Mouse (Mus musculus): Measurements from ENCODE around the gene Gimap9. TPM values are rescaled to one million over a fixed set of nuclear protein-coding genes. Genes with fewer than 3 reads are reported as not detected.

Gene Gimap9
- polyA plus RNA-seq, 1 experiment from 2014 or later, result 14.2 TPM

GRCm38 (mm10) chr6:48647611-48648010, 28.3 kb upstream of the Gimap9 start:
- H3K27ac ChIP-seq (ENCODE audit: low read length), result 0 out of 2 replicates have a peak overlapping the region, but pooled peaks have one; percentile 11
- H3K9me3 ChIP-seq (ENCODE audit: low read length), result no peaks in the 10 kb centered on the region
- peak; percentile 48 for ATAC-seq
- peak overlapping the region; percentile 8; the same call in 1 of the 2 replicates for H3K4me3 ChIP-seq (ENCODE audit: low read depth, low read length)
- no peaks in the 10 kb centered on the region for H3K36me3 ChIP-seq (ENCODE audit: insufficient read depth, low read length)
- TF ChIP-seq CTCF (IDR thresholded peaks at IDR 0.05) (no peak), EP300 (IDR thresholded peaks at IDR 0.05) (no peak)
- H3K4me1 ChIP-seq (ENCODE audit: insufficient read depth, low read depth, low read length), result no peaks in the 10 kb centered on the region
- 65% methylated on average over 2 of the region's 2 CpGs for WGBS
- H3K4me2 ChIP-seq (replicated peaks; ENCODE audit: low read depth, low read length), result peak overlapping the region; percentile 22; the same call in 1 of the 2 replicates
- peak; percentile 15 for DNase-seq (ENCODE audit: low spot score)
- no peak overlapping the region for H3K9ac ChIP-seq (replicated peaks; ENCODE audit: low read depth)
- H3K27me3 ChIP-seq (replicated peaks; ENCODE audit: insufficient read depth, low read length), result no peaks in the 10 kb centered on the region

DNA sequence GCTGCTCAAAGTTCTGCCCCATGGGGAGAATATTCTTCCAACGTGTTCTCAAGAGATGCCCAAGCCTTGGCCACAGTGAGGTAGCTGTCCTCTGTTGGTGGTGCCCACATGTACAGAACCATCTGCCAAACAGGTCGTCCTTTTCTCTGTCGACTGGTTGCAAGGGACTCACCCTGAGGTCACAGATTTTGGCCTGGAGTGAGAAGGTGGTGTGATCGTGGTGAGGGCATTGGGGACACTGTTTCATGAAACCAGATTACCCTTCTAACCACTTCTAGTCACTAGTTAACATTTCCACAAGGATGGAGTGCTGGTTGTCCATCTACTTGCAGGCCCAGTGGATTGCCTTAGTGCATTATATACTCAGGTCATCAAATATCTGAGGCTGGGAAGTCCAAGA, 27.1 kb upstream of the Gimap9 start:
- Histone ChIP-seq H3K9me3 (ENCODE audit: low read length) (no peaks in the 10 kb centered on the region), H3K9ac (replicated peaks; ENCODE audit: low read depth) (no peak overlapping the region), H3K27ac (ENCODE audit: low read length) (no peak overlapping the region), H3K4me3 (ENCODE audit: low read depth, low read length) (no peak overlapping the region), H3K4me2 (replicated peaks; ENCODE audit: low read depth, low read length) (no peak overlapping the region), H3K36me3 (ENCODE audit: insufficient read depth, low read length) (no peaks in the 10 kb centered on the region), H3K27me3 (replicated peaks; ENCODE audit: insufficient read depth, low read length) (no peaks in the 10 kb centered on the region), H3K4me1 (ENCODE audit: insufficient read depth, low read depth, low read length) (no peaks in the 10 kb centered on the region)
- TF ChIP-seq CTCF (IDR thresholded peaks at IDR 0.05), result no peak
- no peak for TF ChIP-seq EP300 (IDR thresholded peaks at IDR 0.05)
- no peak for ATAC-seq
- WGBS, result 88% methylated on average over 4 of the region's 4 CpGs
- DNase-seq (ENCODE audit: low spot score), result no peak

DNA sequence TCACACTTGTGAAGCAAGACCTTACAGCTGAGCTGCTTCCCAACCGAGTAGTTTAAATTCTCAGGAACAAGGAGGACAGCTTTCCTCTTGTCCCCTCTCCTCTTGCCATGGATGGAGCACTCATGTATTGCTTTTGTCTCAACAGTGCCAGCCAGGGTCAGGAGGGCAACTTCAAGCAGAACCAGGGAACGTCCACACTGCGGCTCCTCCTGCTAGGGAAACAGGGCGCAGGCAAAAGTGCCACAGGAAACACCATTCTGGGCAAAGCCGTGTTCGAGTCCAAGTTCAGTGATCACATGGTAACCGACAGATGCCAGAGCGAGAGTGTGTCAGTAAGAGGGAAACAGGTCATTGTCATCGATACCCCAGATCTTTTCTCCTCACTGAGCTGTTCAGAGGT, 25.9 kb upstream of the Gimap9 start:
- WGBS, result 86% methylated on average over 9 of the region's 9 CpGs
- no peak overlapping the region for H3K9ac ChIP-seq (replicated peaks; ENCODE audit: low read depth)
- H3K4me3 ChIP-seq (ENCODE audit: low read depth, low read length), result no peak overlapping the region
- no peaks in the 10 kb centered on the region for H3K4me1 ChIP-seq (ENCODE audit: insufficient read depth, low read depth, low read length)
- TF ChIP-seq CTCF (IDR thresholded peaks at IDR 0.05) (no peak), EP300 (IDR thresholded peaks at IDR 0.05) (no peak)
- no peak overlapping the region for H3K27ac ChIP-seq (ENCODE audit: low read length)
- no peak overlapping the region for H3K4me2 ChIP-seq (replicated peaks; ENCODE audit: low read depth, low read length)
- no peaks in the 10 kb centered on the region for H3K27me3 ChIP-seq (replicated peaks; ENCODE audit: insufficient read depth, low read length)
- no peaks in the 10 kb centered on the region for H3K9me3 ChIP-seq (ENCODE audit: low read length)
- ATAC-seq (no peak), DNase-seq (ENCODE audit: low spot score) (no peak)
- H3K36me3 ChIP-seq (ENCODE audit: insufficient read depth, low read length), result no peaks in the 10 kb centered on the region

GRCm38 (mm10) chr6:48658721-48659120, 17.2 kb upstream of the Gimap9 start:
- no peak overlapping the region for H3K27ac ChIP-seq (ENCODE audit: low read length)
- no peaks in the 10 kb centered on the region for H3K27me3 ChIP-seq (replicated peaks; ENCODE audit: insufficient read depth, low read length)
- ATAC-seq, result no peak
- no peak overlapping the region for H3K9ac ChIP-seq (replicated peaks; ENCODE audit: low read depth)
- WGBS, result 54% methylated on average over 5 of the region's 5 CpGs
- no peak for DNase-seq (ENCODE audit: low spot score)
- no peaks in the 10 kb centered on the region for H3K9me3 ChIP-seq (ENCODE audit: low read length)
- no peaks in the 10 kb centered on the region for H3K36me3 ChIP-seq (ENCODE audit: insufficient read depth, low read length)
- H3K4me3 ChIP-seq (ENCODE audit: low read depth, low read length), result no peak overlapping the region
- TF ChIP-seq CTCF (IDR thresholded peaks at IDR 0.05), result no peak
- no peak for TF ChIP-seq EP300 (IDR thresholded peaks at IDR 0.05)
- no peaks in the 10 kb centered on the region for H3K4me1 ChIP-seq (ENCODE audit: insufficient read depth, low read depth, low read length)
- no peak overlapping the region for H3K4me2 ChIP-seq (replicated peaks; ENCODE audit: low read depth, low read length)

GRCm38 (mm10) chr6:48664750-48665149, 11.2 kb upstream of the Gimap9 start:
- DNase-seq (ENCODE audit: low spot score) (no peak), ATAC-seq (no peak)
- Histone ChIP-seq H3K36me3 (ENCODE audit: insufficient read depth, low read length) (no peaks in the 10 kb centered on the region), H3K27ac (ENCODE audit: low read length) (no peak overlapping the region), H3K9me3 (ENCODE audit: low read length) (no peaks in the 10 kb centered on the region), H3K27me3 (replicated peaks; ENCODE audit: insufficient read depth, low read length) (no peaks in the 10 kb centered on the region), H3K4me3 (ENCODE audit: low read depth, low read length) (no peak overlapping the region), H3K4me2 (replicated peaks; ENCODE audit: low read depth, low read length) (no peak overlapping the region), H3K4me1 (ENCODE audit: insufficient read depth, low read depth, low read length) (no peaks in the 10 kb centered on the region), H3K9ac (replicated peaks; ENCODE audit: low read depth) (no peak overlapping the region)
- no peak for TF ChIP-seq EP300 (IDR thresholded peaks at IDR 0.05)
- TF ChIP-seq CTCF (IDR thresholded peaks at IDR 0.05), result no peak
- WGBS, result 81% methylated on average over 4 of the region's 4 CpGs

- TF ChIP-seq EP300 (IDR thresholded peaks at IDR 0.05) (no peak), CTCF (IDR thresholded peaks at IDR 0.05) (no peak)
- ATAC-seq (no peak), DNase-seq (ENCODE audit: low spot score) (no peak)
- no peaks in the 10 kb centered on the region for H3K4me1 ChIP-seq (ENCODE audit: insufficient read depth, low read depth, low read length)
- H3K27me3 ChIP-seq (replicated peaks; ENCODE audit: insufficient read depth, low read length), result no peaks in the 10 kb centered on the region
- H3K4me2 ChIP-seq (replicated peaks; ENCODE audit: low read depth, low read length), result no peak overlapping the region
- H3K9me3 ChIP-seq (ENCODE audit: low read length), result no peaks in the 10 kb centered on the region
- no peaks in the 10 kb centered on the region for H3K36me3 ChIP-seq (ENCODE audit: insufficient read depth, low read length)
- 95% methylated on average over 9 of the region's 9 CpGs for WGBS
- H3K4me3 ChIP-seq (ENCODE audit: low read depth, low read length), result no peak overlapping the region
- no peak overlapping the region for H3K27ac ChIP-seq (ENCODE audit: low read length)
- H3K9ac ChIP-seq (replicated peaks; ENCODE audit: low read depth), result no peak overlapping the region
Measured at GRCm38 (mm10) chr6:48665471-48665870, 10.5 kb upstream of the Gimap9 start.

- H3K27ac ChIP-seq (ENCODE audit: low read length), result no peak overlapping the region
- ATAC-seq, result no peak
- WGBS, result 18% methylated on average over 7 of the region's 7 CpGs
Measured at GRCm38 (mm10) chr6:48666159-48666586, 9.8 kb upstream of the Gimap9 start.

More at GRCm38 (mm10) chr6:48666159-48666586, 9.8 kb upstream of the Gimap9 start:
- Histone ChIP-seq H3K9ac (replicated peaks; ENCODE audit: low read depth) (no peak overlapping the region), H3K9me3 (ENCODE audit: low read length) (no peaks in the 10 kb centered on the region), H3K4me2 (replicated peaks; ENCODE audit: low read depth, low read length) (no peak overlapping the region), H3K27me3 (replicated peaks; ENCODE audit: insufficient read depth, low read length) (no peaks in the 10 kb centered on the region), H3K36me3 (ENCODE audit: insufficient read depth, low read length) (no peaks in the 10 kb centered on the region), H3K4me3 (ENCODE audit: low read depth, low read length) (no peak overlapping the region), H3K4me1 (ENCODE audit: insufficient read depth, low read depth, low read length) (no peaks in the 10 kb centered on the region)
- TF ChIP-seq EP300 (IDR thresholded peaks at IDR 0.05) (no peak), CTCF (IDR thresholded peaks at IDR 0.05) (no peak)
- DNase-seq (ENCODE audit: low spot score), result no peak

Measured in lung, postnatal 0 days (tissue).